Mouse (Mus musculus) G1E-ER4 (cell line): ENCODE measurements around the gene Eif3d. TPM values are rescaled to one million over a fixed set of nuclear protein-coding genes. Genes with fewer than 3 reads are reported as not detected.

ENCODE experiments used
- GATA1 ChIP-seq: IDR thresholded peaks from one replicate; pipeline ENCODE4 v1.8.0; 2012; ENCODE audit warnings: low read length, inconsistent platforms
- polyA plus RNA-seq: library from polyadenylated mRNA; stranded (reverse); fragments of >175 nt; gene quantifications from 2 replicates; pipeline ENCODE4 v1.2.3, GENCODE M21; 2012

Eif3d gene
- polyA plus RNA-seq, 1 experiment = 47.4 TPM

- TF ChIP-seq GATA1 = no peak
Observed at GRCm38 (mm10) chr15:77911065-77911464, 59.5 kb downstream of the Eif3d start.

Other genes starting within 250 kb of the Eif3d start
- gene Apol9b, start 241.8 kb downstream of the Eif3d start, polyA plus RNA-seq = not detected in 2 replicates
- gene Apol8, start 213.8 kb downstream of the Eif3d start, polyA plus RNA-seq = not detected in 2 replicates
- gene Myh9, start 128.6 kb downstream of the Eif3d start, polyA plus RNA-seq = 158 and 187 TPM in 2 replicates
- gene Txn2, start 41.8 kb downstream of the Eif3d start, polyA plus RNA-seq = 323 and 420 TPM in 2 replicates
- gene Foxred2, start 14.1 kb downstream of the Eif3d start, polyA plus RNA-seq = not detected in 2 replicates
- not detected in 2 replicates for gene Cacng2, start 149.2 kb upstream of the Eif3d start, polyA plus RNA-seq
- gene Ift27, start 203.3 kb upstream of the Eif3d start, polyA plus RNA-seq = 126 and 153 TPM in 2 replicates
- not detected in 2 replicates for gene Pvalb, start 235.6 kb upstream of the Eif3d start, polyA plus RNA-seq